Mouse (Mus musculus) neural tube, embryonic 10.5 days (tissue): ENCODE data around the gene Mon1a.

Experiments used
- DNase-seq: peaks from one replicate; pipeline ENCODE4 v3.0.0-alpha.2; 2017; ENCODE audit warnings: low spot score; ENCODE audit errors: extremely low spot score

Mon1a gene

DNA sequence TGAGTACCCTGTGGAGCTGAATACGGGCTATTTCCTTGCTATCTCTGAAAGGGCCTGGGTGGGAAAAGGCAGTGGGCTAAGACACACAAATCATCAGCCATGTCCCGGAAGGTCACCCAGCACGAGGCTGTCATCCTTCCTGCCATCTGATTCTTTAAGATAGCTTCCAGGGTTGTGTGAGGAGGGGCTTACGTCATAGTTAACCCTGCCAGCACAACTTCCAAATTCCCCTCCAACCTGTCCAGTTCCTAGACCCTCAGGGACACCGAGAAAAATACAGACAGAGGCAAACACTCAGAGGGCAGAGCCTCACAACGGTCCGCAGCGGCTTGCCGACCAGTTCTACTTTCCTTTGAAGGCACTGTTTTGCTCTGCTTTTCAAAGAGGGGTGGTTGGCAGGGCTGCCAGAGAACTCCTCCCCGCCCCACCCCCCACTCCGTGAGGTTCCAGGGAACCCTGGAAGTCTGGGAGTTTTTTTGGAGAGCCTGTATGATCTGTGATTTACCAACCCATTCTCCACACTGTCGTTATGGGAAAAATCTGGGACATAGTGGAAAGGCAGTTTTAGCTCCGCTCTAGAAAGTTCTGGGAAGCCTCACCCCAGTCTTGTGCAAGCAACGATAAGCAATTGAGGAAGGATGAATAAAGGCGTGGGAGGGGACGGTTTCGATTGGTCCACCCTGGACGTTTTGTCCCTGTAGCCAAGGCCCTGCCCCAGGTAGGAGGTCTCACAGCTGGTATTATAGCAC, 20.6 kb downstream of the Mon1a start:
- no peak for DNase-seq

DNA sequence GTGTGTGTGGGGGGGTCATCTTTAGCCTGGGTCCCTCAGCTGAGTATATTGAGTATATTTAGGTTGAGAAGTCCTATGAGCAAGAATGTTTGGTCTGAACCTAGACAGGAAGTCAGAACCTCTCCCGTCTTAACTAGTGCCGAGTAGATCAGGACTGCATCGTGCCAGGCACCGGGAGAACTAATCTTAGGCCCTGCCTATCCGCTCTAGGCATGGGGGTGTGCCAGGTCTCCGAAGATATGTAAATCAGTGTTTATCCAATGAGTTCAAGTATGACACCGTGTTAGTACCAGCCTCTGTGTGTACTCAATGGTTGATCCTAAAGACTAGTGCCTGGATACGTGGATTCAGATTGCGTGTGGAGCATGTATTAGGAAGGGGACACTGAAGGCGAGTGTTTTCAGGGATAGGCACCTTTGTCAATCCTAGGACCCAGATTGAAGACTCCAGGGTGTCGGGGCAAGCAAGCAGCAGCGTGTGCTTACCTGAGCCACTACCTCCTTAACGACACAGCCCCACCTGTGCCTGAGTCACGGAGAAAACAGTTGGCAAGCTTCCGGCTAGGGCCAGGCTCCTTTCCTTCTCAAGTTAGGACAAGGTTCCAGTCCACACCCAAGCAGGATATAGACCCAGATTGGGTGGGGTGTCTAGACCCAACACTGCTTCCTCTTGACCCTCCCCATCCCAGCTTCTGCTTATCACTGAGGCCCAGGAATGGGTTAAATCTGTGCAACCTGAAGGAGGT, 22.2 kb downstream of the Mon1a start:
- DNase-seq = no peak

DNA sequence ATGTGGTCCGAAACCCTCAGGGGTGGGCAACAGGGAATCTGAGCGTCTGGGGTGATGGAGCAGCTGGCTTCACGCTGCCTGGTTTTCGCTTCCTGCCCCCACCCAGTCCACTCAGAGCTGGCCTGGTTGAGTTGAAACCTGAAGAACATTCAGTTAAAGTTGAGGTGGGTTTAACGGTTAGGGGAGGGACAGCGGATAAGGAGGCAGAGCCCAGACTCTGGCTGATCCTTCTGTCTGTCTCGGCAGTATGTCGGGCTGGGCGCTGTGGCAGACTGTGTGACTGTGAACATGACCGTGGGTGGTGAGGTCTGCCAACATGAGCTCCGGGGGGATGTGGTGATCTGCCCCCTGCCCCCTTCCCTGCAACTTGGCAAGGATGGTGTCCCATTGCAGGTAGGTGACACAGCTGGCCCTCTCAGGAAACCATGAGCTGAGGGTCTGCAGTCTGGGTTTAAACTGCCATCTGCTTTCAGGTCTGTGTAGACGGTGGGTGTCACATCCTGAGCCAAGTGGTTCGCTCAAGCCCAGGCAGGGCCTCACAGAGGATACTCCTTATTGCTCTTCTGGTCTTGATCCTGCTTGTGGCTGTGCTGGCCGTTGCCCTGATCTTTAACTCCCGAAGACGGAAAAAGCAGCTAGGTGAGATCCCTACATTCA, 26.9 kb downstream of the Mon1a start:
- DNase-seq = no peak

DNA sequence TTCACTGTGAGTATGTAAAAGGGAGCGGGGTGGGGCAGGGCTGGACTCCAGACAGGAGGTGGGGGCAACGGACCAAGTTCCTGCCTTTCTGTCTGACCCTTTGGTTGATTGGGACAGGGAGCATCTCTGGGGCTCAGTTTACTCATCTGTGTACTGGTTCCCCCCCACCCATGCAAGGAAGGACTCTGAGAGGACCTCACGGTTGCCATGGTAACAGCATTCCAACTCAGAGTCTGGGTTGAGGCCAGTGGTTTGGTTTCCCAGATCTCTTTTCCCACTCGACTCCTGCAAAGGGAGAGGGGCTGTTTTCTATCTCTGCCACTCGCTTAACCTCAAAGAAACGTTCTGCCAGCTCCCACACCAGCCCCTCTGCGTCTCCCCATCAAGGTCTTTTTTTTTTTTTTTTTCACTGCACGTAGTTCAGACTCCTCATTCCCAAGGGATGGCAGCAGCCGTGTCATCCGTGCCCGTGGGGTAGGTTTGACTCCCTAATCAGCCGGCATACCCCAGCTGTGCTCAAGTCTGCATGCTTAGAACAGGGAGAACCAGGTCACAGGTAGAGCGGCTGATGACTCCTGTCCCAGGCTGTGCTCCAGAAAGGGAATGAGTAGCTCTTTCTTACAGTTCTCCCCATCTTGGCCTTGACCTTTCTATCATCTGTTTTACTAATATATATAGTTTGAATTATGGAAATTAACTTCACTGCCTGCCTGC, 30.1 kb downstream of the Mon1a start:
- DNase-seq = no peak

DNA sequence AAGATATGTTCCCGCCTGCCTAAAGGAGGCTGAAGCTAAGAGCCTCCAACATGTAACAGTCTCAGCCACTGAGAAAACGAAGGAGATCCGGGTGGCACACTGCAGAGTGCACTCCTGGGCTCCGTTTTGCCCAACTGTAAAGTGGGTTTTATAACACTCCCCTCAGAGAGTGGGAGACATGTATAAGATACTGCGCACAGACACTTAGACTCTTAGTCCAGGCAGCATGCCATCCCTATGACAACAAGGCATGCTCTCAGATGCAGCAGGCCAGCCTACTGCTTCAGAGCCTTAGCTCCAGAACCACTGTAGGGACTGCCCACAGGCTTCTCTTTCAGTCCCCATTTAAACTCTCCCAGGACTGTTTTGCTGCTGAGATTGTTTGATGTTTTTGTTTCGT, 30.9 kb downstream of the Mon1a start:
- DNase-seq = no peak

DNA sequence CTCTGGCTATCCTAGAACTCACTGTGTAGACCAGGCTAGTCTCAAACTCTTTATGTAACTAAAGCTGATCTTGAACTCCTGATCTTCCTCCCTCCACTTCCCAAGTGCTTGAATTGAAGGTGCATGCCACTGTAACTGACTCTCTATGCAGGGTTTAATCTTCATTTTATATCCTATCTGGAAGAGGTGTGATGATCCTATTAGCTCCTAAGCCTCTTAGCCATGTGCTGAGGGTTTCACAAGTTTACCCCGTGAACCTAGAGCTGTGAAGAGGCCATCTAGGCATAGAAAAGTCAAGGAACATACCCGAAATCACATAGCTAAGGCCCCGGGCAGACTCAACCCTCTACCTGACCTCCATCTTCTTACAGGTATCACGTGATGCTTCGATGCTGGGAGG, 31.5 kb downstream of the Mon1a start:
- DNase-seq = no peak

DNA sequence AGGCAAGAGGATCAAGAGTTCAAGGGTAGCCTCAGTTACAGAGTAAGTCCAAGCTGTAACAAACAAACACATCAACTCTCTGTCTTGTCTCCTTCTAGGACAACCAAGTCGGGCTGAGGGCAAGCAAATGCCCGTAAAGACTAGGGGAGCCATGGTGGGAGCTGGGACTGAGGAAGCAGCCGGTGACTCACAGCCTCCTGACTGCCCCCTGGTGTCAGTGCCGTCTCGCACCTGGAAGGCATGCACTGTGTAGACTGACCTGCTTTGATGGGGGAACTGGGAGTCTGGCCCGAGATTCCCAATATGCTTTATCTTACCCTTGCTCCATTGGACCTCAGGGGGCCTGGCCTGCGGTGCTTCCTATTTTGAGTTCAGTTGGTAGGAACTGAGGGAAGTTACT, 35.1 kb downstream of the Mon1a start:
- no peak for DNase-seq

DNA sequence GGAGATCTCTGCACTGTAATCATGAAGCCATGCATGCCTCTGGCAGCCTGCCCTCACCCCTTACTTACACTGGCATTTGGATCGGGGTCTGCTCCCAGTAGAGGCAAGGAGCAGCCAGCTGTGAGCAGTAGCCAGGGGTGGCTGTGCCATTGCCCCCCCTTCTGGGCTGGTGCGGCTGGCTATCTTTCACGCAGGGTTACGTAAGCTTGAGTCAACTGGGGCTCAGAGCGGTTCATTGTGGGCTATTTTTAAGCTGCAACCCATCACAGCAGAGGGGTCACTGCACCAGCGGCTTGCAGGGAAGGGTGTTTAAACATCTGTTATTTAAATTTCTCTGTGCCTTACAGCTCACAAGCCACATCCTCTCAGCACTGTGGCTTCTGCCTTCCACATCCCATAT, 36.0 kb downstream of the Mon1a start:
- no peak for DNase-seq

DNA sequence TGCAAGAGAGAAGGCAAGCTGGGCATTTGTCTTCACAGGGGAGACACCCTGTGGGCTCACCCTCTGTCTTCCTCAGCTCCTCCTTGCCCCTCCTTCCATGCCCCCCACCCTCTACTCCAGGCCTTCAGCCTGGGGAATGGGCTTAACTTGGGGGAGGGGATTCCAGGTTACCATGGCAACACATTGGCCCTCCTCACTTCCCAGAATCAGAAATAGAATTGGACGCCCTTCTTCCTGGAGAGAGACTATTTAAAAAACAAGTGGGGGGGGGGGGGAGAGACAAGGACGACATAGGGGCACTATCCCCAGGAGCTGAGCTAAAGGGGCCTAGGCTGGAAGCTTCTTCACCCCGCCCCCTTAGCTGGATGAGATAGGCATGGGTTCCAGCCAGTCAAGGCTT, 37.3 kb downstream of the Mon1a start:
- DNase-seq = no peak

DNA sequence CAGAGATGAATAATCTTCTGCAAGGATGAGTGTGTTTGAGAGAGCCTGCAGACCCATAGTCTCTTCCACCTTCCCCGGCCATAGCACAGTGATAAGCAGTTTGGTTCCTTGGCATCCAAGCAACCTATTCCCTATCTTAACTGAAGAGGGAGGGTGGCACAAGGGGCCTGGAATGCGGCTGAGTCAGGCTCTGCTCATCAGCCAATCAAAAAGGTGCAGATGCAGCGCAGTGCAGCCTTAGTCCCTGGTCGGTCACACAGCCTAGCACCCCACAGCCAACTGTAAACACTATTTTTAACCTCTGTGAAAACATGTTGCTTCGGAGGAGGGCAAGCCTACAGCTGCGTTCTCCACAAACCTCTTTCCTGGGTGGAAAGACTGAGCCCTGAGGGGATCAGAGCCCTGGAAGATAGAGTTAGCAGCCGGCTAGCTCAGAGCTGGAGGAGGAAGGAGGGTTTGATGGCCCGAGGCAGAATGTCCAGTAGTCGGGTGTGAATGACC, 39.0 kb downstream of the Mon1a start:
- no peak for DNase-seq

DNA sequence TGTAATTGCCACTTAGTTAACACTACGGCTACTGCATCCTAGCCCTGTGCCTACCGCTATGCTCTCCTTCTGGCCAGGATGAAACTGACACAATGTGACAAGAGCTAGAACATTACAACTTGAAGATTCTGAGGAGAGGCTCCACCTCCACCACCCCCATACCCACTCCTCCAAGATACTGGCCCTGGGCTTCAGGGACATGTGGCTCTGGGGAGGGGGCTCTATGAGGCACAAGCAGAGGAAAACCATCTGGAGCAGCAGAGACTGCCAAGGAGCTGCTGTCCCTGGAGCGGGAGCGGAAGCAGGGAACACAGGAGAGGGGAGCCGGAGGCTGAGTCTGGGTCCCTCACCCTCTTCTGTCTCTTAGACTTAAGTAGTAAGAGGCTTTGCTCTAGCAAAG, 39.8 kb downstream of the Mon1a start:
- DNase-seq = no peak

DNA sequence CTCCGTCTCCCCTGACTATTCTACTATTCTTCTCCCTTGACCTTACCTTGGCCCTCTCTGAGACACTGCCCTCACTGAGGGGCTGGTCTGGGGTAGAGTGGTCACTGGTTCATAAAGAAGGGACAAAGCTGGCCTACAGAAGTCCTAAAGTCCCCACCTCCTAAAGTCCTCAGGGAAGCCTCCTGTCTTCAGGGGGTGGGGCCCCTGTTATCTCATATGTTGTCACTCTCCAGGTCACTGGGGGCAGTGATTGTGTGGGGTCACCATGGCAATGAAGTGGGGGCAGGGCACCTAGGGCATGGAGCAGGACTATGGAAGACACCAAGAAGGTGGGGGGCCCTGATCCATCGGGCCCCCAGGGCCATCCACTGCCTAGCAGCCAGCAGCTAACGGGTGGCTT, 40.2 kb downstream of the Mon1a start, which contains the start of gene Actl11:
Gene Actl11 (plus strand): TSS at position 301 of the 400 bp plus-strand sequence.
- DNase-seq = no peak

DNA sequence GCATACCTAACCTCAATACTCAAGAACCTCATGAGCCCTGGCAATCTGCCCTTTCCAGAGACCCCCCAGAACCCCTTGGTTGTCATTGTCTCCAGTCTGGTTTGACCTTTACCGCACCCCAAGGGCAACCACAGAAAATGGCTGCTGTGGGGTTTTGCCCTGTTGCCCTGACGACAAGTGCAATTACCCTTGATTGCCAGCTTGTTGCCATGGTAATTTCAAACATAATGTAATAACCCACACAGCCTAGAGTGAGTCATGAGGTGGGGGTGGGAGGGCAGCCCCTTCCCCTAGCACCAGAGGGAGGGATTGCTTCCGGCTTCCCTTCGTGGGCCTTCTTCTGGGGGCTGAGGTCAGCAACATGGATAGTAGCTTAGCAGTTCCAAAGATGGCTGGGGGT, 44.3 kb downstream of the Mon1a start:
- DNase-seq = no peak

DNA sequence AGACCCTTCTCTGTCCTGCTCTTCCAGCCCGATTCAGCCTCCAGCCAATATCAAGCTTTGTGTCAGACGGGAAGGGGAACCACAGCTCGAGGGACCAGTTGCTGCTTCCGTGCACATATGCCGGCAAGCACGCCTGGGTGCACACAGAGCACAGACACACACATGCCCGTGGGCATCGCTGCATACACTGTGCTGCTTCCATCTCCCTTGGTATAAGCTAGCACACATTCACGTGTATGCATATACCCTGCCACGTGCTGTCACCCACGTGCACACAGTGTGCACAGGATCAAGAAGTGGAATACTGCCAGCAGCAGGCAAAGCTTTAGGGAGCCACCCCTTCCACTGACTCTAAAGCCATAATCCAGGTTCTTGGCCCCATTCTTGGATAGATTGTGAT, 46.2 kb downstream of the Mon1a start:
- DNase-seq = no peak

DNA sequence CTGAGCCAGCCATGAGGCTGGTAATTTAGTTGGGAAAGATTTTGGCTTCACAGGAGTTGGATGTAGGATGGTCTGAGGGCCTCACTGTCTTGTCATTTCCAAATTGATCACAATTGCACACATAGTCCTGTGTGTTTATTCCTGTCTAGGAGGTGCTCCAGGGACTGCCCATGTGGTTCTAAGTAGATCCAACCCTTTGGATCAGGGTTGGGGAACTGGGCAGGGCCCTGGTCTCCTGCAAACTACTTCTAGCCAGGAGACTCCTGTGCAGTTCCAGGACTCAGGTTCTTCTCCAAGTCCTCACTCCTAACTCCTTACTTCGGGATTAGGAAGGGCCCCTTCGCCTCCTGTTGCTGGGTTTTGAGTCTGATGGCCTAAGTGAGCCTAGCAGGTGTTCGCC, 47.4 kb downstream of the Mon1a start, which contains the start of gene Camkv:
Gene Camkv (plus strand): TSS at position 301 of the 400 bp plus-strand sequence.
- DNase-seq = no peak

DNA sequence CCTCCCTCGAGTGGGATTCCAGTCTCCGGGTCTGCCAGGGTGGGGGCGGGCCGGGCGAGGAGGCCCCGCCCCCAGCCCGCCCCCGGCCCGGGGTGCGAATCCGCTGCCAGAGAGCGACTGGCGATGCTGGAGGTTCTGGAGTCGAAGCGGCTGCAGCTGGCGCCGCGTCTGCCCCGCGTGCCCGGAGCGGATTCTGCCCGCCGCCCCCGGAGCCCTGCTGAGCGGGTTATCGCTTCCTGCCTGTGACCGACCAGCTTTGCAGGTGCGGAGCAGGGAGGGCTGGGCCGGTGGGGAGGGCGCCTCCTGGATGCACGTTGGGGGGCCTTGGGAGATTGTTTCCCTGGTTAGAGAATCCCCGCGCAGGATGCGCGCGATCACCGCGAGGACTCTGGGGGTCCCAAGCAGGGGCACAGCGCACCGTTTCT, 47.9 kb downstream of the Mon1a start:
- peak; percentile 66 for DNase-seq

DNA sequence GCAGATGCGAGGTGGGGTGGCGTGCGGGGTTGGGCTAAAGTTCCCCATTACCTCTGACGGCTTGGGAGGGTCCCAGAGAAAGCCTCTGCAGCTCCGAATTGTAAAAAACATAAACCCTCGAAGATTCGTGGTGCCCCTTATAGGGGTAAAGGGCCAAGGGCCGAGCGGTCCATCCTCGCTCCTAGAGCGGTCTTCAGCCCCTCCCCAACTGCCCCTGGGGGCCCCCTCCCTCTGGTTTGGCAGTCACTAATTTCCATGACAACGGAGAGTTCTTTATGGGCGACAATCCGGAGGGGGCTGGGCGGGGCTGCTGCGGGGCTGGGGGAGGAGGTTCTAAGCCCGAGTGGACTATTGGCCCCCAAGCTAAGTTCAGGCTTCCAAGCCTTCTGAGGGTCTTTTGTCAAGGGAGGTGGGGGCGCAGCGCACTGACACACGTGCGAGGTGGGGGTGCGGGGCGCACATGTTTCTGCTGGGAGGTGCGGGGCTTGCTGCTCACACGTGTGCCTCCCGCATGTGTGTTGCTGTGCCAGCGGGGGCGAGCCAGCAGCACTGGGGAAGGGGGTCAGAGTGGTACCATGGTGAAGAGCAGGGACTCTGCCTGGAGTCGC, 48.4 kb downstream of the Mon1a start:
- peak; percentile 44 for DNase-seq

DNA sequence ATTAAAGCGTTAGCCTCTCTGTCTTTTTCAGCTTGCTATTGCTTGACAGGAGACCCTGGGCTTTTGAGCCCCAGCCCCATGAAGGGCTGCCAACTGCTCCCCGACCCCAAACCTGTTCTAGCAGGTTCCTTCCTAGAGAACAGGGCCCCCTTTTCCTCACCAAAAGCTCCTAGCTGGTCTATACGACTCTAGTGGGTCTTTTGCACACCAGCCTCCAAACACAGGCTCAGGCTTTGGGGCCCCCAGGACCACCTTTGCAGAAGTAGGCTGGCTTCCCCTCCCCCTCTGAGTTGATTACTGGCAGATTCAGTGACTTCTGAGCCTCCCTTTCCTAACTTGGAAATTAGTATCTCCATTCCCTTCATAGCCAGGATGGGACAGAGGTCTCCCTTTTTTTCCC, 48.9 kb downstream of the Mon1a start:
- peak; percentile 37 for DNase-seq

DNA sequence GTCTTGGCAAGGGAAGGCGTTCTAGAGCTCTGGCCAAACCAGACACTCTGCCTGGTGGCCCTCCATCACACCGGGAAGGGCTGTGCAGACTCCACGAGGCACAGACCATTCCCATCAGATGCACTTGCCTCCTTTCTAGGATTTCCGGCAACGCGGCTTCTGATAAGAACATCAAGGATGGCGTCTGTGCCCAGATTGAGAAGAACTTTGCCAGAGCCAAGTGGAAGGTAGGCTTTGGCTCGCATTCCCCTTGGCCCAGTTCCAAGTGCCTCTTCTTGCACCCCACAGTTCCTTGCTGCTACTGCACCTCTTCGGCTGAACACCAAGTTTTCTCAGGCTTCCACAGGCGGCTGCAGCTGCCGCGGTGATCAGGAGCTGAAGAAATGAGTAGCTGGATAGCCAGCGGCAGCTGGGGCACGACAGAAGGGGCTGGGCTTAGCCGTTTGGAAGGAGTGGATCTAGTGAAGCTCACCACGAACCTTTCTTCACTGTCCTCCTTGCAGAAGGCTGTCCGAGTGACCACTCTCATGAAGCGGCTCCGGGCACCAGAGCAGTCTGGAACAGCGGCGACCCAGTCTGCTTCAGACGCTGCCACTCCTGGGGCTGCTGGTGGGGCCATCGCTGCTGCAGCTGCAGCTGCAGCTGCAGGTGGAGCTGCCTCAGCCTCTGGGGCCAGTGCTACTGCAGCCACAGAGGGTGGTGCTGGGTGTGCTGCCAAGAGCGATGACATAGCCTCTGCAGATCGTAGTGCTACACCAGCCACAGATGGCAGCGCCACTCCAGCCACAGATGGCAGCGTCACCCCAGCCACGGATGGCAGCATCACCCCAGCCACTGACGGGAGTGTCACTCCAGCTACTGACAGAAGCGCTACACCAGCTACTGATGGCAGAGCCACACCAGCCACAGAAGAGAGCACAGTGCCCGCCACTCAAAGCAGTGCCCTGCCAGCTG, 59.6 kb downstream of the Mon1a start:
- DNase-seq = no peak
